Mouse (Mus musculus): ENCODE data around the gene Cald1. TPM values are rescaled to one million over a fixed set of nuclear protein-coding genes. Genes with fewer than 3 reads are reported as not detected.
A peak's percentile ranks its signal among the peaks of the same experiment; 100 is the strongest.

The Cald1 gene
- total RNA-seq, 1 experiment from 2014 or later: not detected

GRCm38 (mm10) chr6:34713777-34714176, 115.5 kb downstream of the Cald1 start:
- no peak for ATAC-seq (replicated peaks; ENCODE audit: low read depth, poor library complexity, severe bottlenecking)

- no peak for ATAC-seq (replicated peaks; ENCODE audit: low read depth, poor library complexity, severe bottlenecking)
Observed at GRCm38 (mm10) chr6:34714612-34715011, 116.3 kb downstream of the Cald1 start.

- 0 out of 2 replicates have a peak, but pooled peaks have one; percentile 32 for ATAC-seq (replicated peaks; ENCODE audit: low read depth, poor library complexity, severe bottlenecking)
Observed at GRCm38 (mm10) chr6:34716206-34716887, 118.0 kb downstream of the Cald1 start.

GRCm38 (mm10) chr6:34716888-34717635, 118.8 kb downstream of the Cald1 start:
- no peak for ATAC-seq (replicated peaks; ENCODE audit: low read depth, poor library complexity, severe bottlenecking)

- no peak for ATAC-seq (replicated peaks; ENCODE audit: low read depth, poor library complexity, severe bottlenecking)
Observed at GRCm38 (mm10) chr6:34717651-34718050, 119.4 kb downstream of the Cald1 start.

GRCm38 (mm10) chr6:34719141-34719680, 120.9 kb downstream of the Cald1 start:
- no peak for ATAC-seq (replicated peaks; ENCODE audit: low read depth, poor library complexity, severe bottlenecking)

- ATAC-seq (replicated peaks; ENCODE audit: low read depth, poor library complexity, severe bottlenecking): no peak
Observed at GRCm38 (mm10) chr6:34720447-34720846, 122.1 kb downstream of the Cald1 start.

- 0 out of 2 replicates have a peak, but pooled peaks have one; percentile 11 for ATAC-seq (replicated peaks; ENCODE audit: low read depth, poor library complexity, severe bottlenecking)
Observed at GRCm38 (mm10) chr6:34721740-34722139, 123.4 kb downstream of the Cald1 start.

GRCm38 (mm10) chr6:34722660-34723059, 124.4 kb downstream of the Cald1 start:
- ATAC-seq (replicated peaks; ENCODE audit: low read depth, poor library complexity, severe bottlenecking): no peak

- ATAC-seq (replicated peaks; ENCODE audit: low read depth, poor library complexity, severe bottlenecking): no peak
Observed at GRCm38 (mm10) chr6:34723250-34723904, 125.1 kb downstream of the Cald1 start.

- no peak for ATAC-seq (replicated peaks; ENCODE audit: low read depth, poor library complexity, severe bottlenecking)
Observed at GRCm38 (mm10) chr6:34725660-34726059, 127.4 kb downstream of the Cald1 start.

- no peak for ATAC-seq (replicated peaks; ENCODE audit: low read depth, poor library complexity, severe bottlenecking)
Observed at GRCm38 (mm10) chr6:34726104-34726503, 127.8 kb downstream of the Cald1 start.

- no peak for ATAC-seq (replicated peaks; ENCODE audit: low read depth, poor library complexity, severe bottlenecking)
Observed at GRCm38 (mm10) chr6:34727316-34727983, 129.2 kb downstream of the Cald1 start.

- no peak for ATAC-seq (replicated peaks; ENCODE audit: low read depth, poor library complexity, severe bottlenecking)
Observed at GRCm38 (mm10) chr6:34729449-34730151, 131.3 kb downstream of the Cald1 start.

GRCm38 (mm10) chr6:34731007-34731406, 132.7 kb downstream of the Cald1 start:
- no peak for ATAC-seq (replicated peaks; ENCODE audit: low read depth, poor library complexity, severe bottlenecking)

GRCm38 (mm10) chr6:34731529-34731928, 133.2 kb downstream of the Cald1 start:
- ATAC-seq (replicated peaks; ENCODE audit: low read depth, poor library complexity, severe bottlenecking): no peak

- no peak for ATAC-seq (replicated peaks; ENCODE audit: low read depth, poor library complexity, severe bottlenecking)
Observed at GRCm38 (mm10) chr6:34734940-34735695, 136.8 kb downstream of the Cald1 start.

GRCm38 (mm10) chr6:34736934-34737333, 138.6 kb downstream of the Cald1 start:
- ATAC-seq (replicated peaks; ENCODE audit: low read depth, poor library complexity, severe bottlenecking): no peak

GRCm38 (mm10) chr6:34743946-34744345, 145.6 kb downstream of the Cald1 start:
- ATAC-seq (replicated peaks; ENCODE audit: low read depth, poor library complexity, severe bottlenecking): no peak
